Mouse (Mus musculus): Measurements from ENCODE around the gene Psip1. TPM values are rescaled to one million over a fixed set of nuclear protein-coding genes. Genes with fewer than 3 reads are reported as not detected.

The Psip1 gene
- total RNA-seq, 1 experiment, result 90.5 TPM

DNA sequence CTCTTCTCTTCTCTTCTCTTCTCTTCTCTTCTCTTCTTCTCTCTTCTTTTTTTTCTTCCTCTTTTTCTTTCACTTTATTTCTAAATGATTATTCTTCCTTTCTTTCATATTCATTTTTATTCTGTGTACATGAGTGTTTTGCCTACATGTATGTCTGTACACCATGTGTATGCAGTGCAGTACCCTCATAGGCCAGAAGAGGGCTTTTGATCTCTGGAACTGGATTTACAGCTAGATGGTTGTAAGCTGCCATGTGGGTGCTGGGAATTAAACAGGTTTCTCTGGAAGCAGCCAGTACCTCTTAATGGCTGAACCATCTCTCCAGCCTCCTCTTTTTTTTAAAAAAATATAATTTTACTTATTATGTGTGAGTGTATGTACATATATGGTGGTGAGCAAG lies 41.7 kb upstream of the Psip1 start:
- Histone ChIP-seq H3K4me3 (ENCODE audit: insufficient read depth in 1 of 2, low read depth in 1 of 2, low read length in 2 of 2, poor library complexity in 1 of 2, severe bottlenecking in 1 of 2) (no peak overlapping the region), H3K4me1 (ENCODE audit: control insufficient read depth in 2 of 2, insufficient read depth in 2 of 2, low read length in 2 of 2, poor library complexity in 1 of 2) (peaks cover 0 to 6% of the 10 kb centered on the region in 2 experiments; a peak in 2 of 4 replicates), H3K27ac (ENCODE audit: insufficient read depth, low read depth, low read length, poor library complexity, severe bottlenecking) (no peak overlapping the region), H3K36me3 (ENCODE audit: control insufficient read depth, insufficient read depth, low read length, poor library complexity, severe bottlenecking) (no peaks in the 10 kb centered on the region), H3K9ac (ENCODE audit: insufficient read depth, low read depth, low read length, poor library complexity, severe bottlenecking) (no peak overlapping the region), H3K9me3 (ENCODE audit: control insufficient read depth, insufficient read depth, low read depth, low read length) (no peaks in the 10 kb centered on the region)
- TF ChIP-seq MAFK (IDR thresholded peaks at IDR 0.05; ENCODE audit: insufficient read depth, low read depth, low read length) (no peak), ZC3H11A (IDR thresholded peaks at IDR 0.05; ENCODE audit: borderline replicate concordance, low read depth, low read length) (no peak), CHD2 (IDR thresholded peaks at IDR 0.05; ENCODE audit: low read depth, low read length) (no peak), HCFC1 (IDR thresholded peaks at IDR 0.05; ENCODE audit: borderline replicate concordance, insufficient read depth, low read length) (no peak), ZNF384 (IDR thresholded peaks at IDR 0.05; ENCODE audit: low read depth, low read length) (no peak)
- in situ Hi-C loops (cut with MboI; ENCODE audit: low sequenced_read_pairs in 2 of 2, unreplicated experiment in 2 of 2), result no loop called here
- DNase-seq (ENCODE audit: low read depth, low spot score), result peak; percentile 73

DNA sequence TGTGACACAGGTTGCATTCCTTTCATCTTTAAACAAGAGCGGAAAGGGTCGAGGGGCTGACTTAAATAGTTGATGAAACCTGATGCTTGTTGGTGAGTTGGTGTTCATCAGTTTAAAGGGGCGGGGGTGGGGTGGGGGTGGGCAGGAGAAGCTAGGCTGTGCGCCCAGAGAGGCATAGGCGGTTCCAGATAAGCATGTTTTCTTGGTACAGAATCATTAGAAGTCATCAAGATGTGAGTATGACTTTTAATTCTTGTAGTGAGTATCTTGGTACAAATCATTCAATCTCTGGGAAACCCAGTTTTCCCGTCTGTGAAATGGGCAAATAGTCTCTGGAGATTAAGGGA lies 40.7 kb upstream of the Psip1 start:
- in situ Hi-C loops (cut with MboI; ENCODE audit: low sequenced_read_pairs in 2 of 2, unreplicated experiment in 2 of 2), result no loop called here
- H3K4me1 ChIP-seq (ENCODE audit: control insufficient read depth in 2 of 2, insufficient read depth in 2 of 2, low read length in 2 of 2, poor library complexity in 1 of 2), result peaks cover 0 to 6% of the 10 kb centered on the region in 2 experiments; a peak in 2 of 4 replicates
- no peak for DNase-seq (ENCODE audit: low read depth, low spot score)
- no peaks in the 10 kb centered on the region for H3K9me3 ChIP-seq (ENCODE audit: control insufficient read depth, insufficient read depth, low read depth, low read length)
- H3K36me3 ChIP-seq (ENCODE audit: control insufficient read depth, insufficient read depth, low read length, poor library complexity, severe bottlenecking), result no peaks in the 10 kb centered on the region
- H3K9ac ChIP-seq (ENCODE audit: insufficient read depth, low read depth, low read length, poor library complexity, severe bottlenecking), result no peak overlapping the region
- H3K4me3 ChIP-seq (ENCODE audit: insufficient read depth in 1 of 2, low read depth in 1 of 2, low read length in 2 of 2, poor library complexity in 1 of 2, severe bottlenecking in 1 of 2), result peak overlapping the region in 1 of 2 experiments; percentile 17; a peak in 1 of 4 replicates
- no peak overlapping the region for H3K27ac ChIP-seq (ENCODE audit: insufficient read depth, low read depth, low read length, poor library complexity, severe bottlenecking)
- TF ChIP-seq CHD2 (IDR thresholded peaks at IDR 0.05; ENCODE audit: low read depth, low read length) (no peak), HCFC1 (IDR thresholded peaks at IDR 0.05; ENCODE audit: borderline replicate concordance, insufficient read depth, low read length) (no peak), ZC3H11A (IDR thresholded peaks at IDR 0.05; ENCODE audit: borderline replicate concordance, low read depth, low read length) (no peak), MAFK (IDR thresholded peaks at IDR 0.05; ENCODE audit: insufficient read depth, low read depth, low read length) (no peak), ZNF384 (IDR thresholded peaks at IDR 0.05; ENCODE audit: low read depth, low read length) (no peak)

DNA sequence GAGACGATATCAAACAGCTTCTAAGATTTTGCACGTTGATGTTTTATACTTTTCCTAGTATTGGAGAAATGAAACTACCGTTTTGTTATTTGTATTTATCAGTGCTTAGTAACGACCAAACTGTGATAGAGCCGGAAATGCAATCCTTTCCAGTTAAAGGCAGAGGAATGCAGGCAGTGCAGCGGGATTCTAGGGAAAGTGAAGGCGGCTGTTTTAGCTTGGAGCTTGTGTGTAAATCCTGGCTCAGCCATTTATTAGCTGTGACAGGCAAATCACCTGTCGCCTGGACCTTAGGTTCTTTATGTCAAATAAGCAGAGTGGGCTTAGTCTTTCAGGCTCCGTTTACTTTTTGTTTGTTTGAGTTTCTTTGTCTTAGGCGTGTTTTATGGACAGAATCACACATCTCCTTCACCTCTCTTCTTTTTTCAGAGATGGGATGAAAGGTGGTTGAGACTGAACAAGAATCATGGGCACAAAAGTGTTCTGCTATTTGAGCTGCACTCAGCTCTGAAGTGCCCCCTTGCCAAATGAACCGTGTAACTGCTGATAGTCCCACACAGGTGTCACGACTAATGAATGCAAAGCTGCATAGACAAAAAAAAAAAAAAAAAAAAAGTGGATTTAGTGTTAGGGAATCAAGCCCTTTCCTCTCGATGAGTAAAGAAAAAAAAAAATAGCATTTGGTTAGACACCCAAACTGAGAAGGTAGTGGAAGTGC lies 40.2 kb upstream of the Psip1 start:
- 0 out of 2 replicates have a peak, but pooled peaks have one; percentile 8 for TF ChIP-seq ZNF384 (IDR thresholded peaks at IDR 0.05; ENCODE audit: low read depth, low read length)
- no peak for TF ChIP-seq HCFC1 (IDR thresholded peaks at IDR 0.05; ENCODE audit: borderline replicate concordance, insufficient read depth, low read length)
- in situ Hi-C loops (cut with MboI; ENCODE audit: low sequenced_read_pairs in 2 of 2, unreplicated experiment in 2 of 2), result no loop called here
- Histone ChIP-seq H3K9ac (ENCODE audit: insufficient read depth, low read depth, low read length, poor library complexity, severe bottlenecking) (0 out of 2 replicates have a peak overlapping the region, but pooled peaks have one; percentile 22), H3K4me3 (ENCODE audit: insufficient read depth in 1 of 2, low read depth in 1 of 2, low read length in 2 of 2, poor library complexity in 1 of 2, severe bottlenecking in 1 of 2) (peak overlapping the region; percentile 74 to 92), H3K4me1 (ENCODE audit: control insufficient read depth in 2 of 2, insufficient read depth in 2 of 2, low read length in 2 of 2, poor library complexity in 1 of 2) (peaks cover 0 to 7% of the 10 kb centered on the region in 2 experiments; a peak in 2 of 4 replicates), H3K27ac (ENCODE audit: insufficient read depth, low read depth, low read length, poor library complexity, severe bottlenecking) (no peak overlapping the region), H3K9me3 (ENCODE audit: control insufficient read depth, insufficient read depth, low read depth, low read length) (no peaks in the 10 kb centered on the region), H3K36me3 (ENCODE audit: control insufficient read depth, insufficient read depth, low read length, poor library complexity, severe bottlenecking) (no peaks in the 10 kb centered on the region)
- no peak for DNase-seq (ENCODE audit: low read depth, low spot score)

DNA sequence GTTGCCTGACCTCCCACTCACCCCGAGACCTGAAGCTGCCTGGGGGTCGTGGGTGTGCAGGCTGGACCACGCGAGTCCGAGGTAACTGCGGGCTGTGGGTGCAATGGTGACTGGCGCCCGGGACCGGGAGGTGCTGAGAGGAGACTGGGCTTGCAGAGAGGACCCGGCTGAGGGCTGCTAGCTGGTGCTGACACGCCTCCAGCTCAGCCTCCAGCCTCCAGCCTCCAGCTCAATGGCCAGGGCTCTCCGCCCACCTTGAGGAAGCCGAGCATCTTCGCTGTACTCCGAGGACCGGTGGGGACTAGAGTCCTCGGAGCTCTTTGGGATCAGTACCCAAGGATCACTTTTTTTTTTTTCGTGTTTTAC lies 39.4 kb upstream of the Psip1 start:
- in situ Hi-C loops (cut with MboI; ENCODE audit: low sequenced_read_pairs in 2 of 2, unreplicated experiment in 2 of 2), result no loop called here
- Histone ChIP-seq H3K36me3 (ENCODE audit: control insufficient read depth, insufficient read depth, low read length, poor library complexity, severe bottlenecking) (no peaks in the 10 kb centered on the region), H3K9ac (ENCODE audit: insufficient read depth, low read depth, low read length, poor library complexity, severe bottlenecking) (peak overlapping the region; percentile 69), H3K4me3 (ENCODE audit: insufficient read depth in 1 of 2, low read depth in 1 of 2, low read length in 2 of 2, poor library complexity in 1 of 2, severe bottlenecking in 1 of 2) (peak overlapping the region; percentile 74 to 92), H3K27ac (ENCODE audit: insufficient read depth, low read depth, low read length, poor library complexity, severe bottlenecking) (peak overlapping the region; percentile 75), H3K9me3 (ENCODE audit: control insufficient read depth, insufficient read depth, low read depth, low read length) (no peaks in the 10 kb centered on the region), H3K4me1 (ENCODE audit: control insufficient read depth in 2 of 2, insufficient read depth in 2 of 2, low read length in 2 of 2, poor library complexity in 1 of 2) (peaks cover 0 to 9% of the 10 kb centered on the region in 2 experiments; a peak in 2 of 4 replicates)
- DNase-seq (ENCODE audit: low read depth, low spot score), result no peak
- no peak for TF ChIP-seq ZC3H11A (IDR thresholded peaks at IDR 0.05; ENCODE audit: borderline replicate concordance, low read depth, low read length)
- no peak for TF ChIP-seq CHD2 (IDR thresholded peaks at IDR 0.05; ENCODE audit: low read depth, low read length)
- TF ChIP-seq HCFC1 (IDR thresholded peaks at IDR 0.05; ENCODE audit: borderline replicate concordance, insufficient read depth, low read length), result no peak
- TF ChIP-seq ZNF384 (IDR thresholded peaks at IDR 0.05; ENCODE audit: low read depth, low read length), result no peak
- no peak for TF ChIP-seq MAFK (IDR thresholded peaks at IDR 0.05; ENCODE audit: insufficient read depth, low read depth, low read length)
